Mouse (Mus musculus) heart, adult 18-20 months (tissue): Measurements from ENCODE around the gene Magel2. TPM values are rescaled to one million over a fixed set of nuclear protein-coding genes. Genes with fewer than 3 reads are reported as not detected.

Experiments
- DNase-seq, 2 experiments: peaks; one replicate each; pipeline ENCODE4 v3.0.0; 2021 to 2022; ENCODE audit warnings: mixed read lengths in 1 of 2
- long read RNA-seq, 2 experiments: library from polyadenylated mRNA; stranded (forward); transcript quantifications; one replicate each; pipeline ENCODE4 v2.0.0; 2021
- total RNA-seq, 2 experiments: library from RNA; stranded (reverse); gene quantifications; 2 replicates each; pipeline ENCODE4 v1.2.3; 2021

Magel2 gene
- total RNA-seq, result not detected
- long read RNA-seq, experiment 1, result 0 reads
- long read RNA-seq, experiment 2, result 0 reads

DNA sequence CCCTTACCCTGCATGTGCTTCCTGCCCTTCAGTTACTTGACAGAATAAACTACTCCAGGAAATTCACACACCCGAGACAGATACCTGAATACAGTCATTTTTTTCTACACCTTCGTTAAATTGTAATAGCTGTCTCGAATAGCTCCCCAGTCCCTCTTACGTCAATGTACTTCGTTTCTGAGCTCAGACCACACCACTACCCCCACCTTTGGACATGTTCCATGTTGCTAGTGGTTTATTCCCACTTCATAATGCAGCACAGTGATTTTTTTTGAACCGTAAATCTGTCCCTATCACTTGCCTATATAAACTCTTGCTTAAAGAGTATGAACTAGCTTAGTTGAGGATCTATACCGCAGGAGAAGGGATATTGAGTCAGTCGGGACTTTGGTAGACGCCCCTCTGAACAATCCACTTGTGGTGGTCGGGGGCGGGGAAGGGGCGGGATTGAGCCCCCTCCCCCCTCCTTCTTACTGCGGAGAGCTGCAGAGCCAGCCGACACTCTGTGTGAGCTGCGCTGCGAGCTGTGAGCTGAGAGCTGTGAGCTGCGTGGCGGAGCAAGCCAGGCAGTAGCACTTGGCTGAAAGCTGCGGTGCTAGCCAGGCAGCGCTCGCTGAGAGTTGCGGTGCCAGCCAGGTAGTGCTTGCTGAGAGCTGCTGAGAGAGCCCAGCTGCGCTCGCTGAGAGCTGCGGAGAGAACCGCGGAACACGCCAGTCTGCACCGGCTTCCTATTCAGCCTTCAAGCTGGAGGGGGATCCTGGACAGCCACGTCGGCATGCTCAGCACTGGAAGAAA lies at the start of gene Magel2:
Magel2 (plus strand) TSS at position 501 of the 795 bp plus-strand sequence.
- no peak for DNase-seq

DNA sequence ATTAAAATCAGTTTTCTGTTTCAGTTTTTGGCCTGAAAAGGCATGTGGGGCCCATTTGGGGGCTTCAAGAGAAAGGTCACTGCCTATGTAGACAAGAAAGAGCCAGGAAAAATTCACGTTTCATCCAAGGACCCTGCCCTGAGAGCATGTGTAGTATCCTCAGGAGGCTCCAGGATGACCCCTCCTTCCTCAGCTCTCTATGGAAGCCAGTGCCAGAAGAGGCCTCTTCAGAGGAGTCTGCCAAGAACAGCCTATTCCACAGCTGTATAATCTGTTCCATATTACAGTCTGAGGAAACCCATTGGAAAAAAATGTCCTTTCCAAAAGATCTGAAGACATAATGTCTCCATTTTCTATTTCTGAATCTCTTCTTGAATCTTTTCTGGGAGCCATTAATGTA lies 31.4 kb upstream of the Magel2 start:
- DNase-seq, result peak in 1 of 2 experiments; percentile 5

DNA sequence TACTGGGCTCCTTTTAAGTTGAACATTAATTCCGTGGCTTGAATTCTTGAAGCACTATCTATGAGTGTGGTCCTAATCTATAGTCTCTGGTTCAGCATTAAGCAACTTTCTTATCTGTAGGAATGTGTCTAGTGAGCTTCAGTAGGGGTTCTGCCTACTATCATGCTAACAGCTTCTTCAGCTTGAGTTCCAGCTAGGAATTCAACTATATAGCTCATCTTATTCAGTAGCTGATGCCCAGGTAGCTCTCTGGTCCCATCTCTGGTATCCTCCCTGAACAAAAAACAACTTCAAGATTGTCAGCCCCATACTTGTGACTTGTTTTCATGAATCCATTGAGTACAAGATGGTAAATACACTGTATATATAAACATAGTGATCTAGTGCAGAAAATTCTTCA lies 30.5 kb upstream of the Magel2 start, which contains the start of gene Ndn:
Ndn (plus strand) TSS at position 301 of the 400 bp plus-strand sequence.
- no peak for DNase-seq

DNA sequence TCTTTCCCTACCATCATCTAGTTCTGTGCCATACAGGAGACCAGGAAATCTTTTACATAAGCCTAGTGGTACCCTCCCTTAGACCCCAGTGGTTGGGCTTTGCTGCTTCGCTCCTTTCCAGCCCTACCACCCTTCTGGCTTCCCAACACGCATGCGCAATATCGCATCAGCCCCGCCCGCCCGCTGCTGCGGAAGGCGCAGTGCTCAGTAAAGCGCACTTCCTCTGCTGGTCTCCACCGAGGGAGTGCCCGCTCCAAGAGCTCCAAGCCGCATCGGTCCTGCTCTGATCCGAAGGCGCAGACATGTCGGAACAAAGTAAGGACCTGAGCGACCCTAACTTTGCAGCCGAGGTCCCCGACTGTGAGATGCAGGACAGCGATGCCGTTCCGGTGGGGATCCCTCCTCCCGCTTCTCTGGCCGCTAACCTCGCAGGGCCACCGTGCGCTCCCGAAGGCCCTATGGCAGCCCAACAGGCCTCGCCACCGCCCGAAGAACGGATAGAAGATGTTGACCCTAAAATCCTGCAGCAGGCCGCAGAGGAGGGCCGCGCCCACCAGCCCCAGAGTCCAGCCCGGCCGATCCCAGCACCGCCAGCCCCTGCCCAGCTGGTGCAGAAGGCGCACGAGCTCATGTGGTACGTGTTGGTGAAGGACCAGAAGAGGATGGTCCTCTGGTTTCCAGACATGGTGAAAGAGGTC lies 28.6 kb upstream of the Magel2 start:
- peak; percentile 74 to 76 for DNase-seq

DNA sequence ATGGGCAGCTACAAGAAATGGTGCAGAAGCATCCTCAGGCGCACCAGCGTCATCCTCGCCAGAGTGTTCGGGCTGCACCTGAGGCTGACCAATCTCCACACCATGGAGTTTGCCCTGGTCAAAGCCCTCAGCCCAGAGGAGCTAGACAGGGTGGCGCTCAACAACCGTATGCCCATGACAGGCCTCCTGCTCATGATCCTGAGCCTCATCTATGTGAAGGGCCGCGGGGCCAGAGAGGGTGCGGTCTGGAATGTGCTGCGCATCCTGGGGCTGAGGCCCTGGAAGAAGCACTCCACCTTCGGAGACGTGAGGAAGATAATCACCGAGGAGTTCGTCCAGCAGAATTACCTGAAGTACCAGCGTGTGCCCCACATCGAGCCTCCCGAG lies 28.0 kb upstream of the Magel2 start:
- peak in 1 of 2 experiments; percentile 1 for DNase-seq

DNA sequence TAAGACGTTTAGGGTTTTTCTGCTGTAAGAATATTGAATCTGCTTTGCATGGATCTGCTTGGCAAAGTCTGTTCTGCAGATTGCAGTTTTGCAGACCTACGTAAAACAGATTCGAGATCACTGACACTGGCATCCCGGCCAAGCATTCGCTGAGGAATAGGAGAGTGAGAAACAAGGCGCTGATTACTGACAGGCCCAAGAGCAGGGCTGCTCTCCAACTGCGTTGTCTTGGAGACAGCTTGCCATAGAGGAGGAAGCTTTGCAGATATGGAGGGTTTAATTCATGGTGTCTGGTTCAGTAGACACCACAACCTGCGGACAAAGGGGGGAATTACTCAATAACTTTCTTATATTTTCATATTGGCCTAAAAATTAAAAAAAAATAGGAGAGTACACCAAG lies 25.5 kb upstream of the Magel2 start:
- DNase-seq, result no peak

DNA sequence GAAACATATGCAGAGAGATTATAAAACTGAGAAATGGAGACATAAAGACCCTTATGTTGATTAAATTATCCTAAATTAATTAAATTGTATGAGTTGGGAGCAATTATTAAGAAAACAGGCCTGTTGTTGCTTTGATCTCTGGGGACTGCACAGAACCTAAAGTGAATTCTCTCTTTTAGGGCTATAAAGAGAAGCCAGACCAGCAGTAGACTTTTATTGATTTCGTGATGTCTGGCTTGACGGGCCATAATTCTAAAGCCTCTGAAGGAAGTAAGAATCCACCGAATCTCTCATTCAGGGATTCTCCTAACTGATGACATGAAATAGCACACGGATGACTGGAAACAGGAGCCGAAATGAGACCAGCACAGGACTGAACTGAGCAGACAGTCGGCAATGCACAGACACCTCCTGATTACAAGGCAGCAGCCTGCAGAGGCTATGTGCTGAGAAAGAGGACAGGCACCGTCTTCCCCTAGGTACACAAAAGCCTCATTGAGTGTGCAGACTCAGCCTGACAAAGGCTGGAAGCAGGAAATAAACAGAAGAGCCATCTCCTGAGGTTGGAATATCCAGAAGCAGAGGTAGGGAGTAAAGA lies 11.7 kb upstream of the Magel2 start:
- DNase-seq, result no peak

DNA sequence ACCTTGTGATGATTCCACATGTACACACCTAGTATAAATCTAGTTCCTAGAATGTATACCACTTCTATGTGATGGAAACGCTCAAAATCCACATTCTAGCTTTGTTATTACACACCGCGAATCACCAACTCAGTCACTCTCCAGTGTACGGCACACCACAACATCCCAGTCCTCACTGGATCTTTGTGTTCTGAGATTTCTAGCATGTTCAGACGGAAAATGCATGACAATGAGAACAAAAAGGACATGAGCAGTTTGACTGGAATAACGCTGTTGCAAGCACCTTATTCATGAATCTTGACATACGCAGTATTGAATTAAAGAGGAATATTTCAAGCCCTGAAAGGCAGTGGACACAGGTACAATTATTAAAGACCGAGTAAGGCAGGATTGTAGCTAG lies 10.1 kb upstream of the Magel2 start:
- DNase-seq, result no peak

DNA sequence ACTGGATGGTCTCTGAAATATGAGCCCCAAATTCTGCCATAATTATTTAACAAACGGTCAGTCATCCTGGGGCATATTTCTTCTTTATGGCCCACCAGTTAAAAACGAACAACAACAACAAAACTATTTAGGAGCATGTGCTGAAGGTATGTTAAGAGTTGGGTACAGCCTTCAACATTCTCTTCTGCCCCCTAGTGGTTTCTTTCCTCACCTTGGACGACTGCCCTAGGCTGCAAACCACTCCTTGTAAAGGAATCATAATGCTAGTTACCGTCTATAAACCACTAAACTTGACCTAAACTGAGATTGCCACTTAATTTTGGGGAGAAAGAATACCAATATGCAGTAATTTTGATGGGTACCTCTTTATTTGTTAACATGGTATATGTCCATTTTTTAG lies 1.2 kb upstream of the Magel2 start:
- peak in 1 of 2 experiments; percentile 13 for DNase-seq

DNA sequence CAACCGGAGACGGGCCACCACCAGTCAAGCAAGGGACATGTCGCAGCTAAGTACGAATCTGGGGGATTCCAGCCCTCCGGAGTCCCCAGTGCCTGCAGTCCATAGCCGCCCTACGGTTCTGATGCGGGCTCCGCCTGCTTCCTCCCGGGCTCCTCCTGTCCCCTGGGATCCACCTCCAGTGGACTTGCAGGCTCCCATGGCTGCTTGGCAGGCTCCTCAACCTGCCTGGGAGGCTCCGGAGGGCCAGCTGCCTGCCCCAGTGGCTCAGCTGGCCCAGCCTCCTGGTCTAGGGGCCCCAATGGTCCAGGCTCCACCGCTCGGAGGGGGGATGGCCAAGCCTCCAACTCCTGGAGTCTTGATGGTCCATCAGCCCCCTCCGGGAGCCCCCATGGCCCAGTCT lies 503 bp downstream of the Magel2 start:
- DNase-seq, result no peak

DNA sequence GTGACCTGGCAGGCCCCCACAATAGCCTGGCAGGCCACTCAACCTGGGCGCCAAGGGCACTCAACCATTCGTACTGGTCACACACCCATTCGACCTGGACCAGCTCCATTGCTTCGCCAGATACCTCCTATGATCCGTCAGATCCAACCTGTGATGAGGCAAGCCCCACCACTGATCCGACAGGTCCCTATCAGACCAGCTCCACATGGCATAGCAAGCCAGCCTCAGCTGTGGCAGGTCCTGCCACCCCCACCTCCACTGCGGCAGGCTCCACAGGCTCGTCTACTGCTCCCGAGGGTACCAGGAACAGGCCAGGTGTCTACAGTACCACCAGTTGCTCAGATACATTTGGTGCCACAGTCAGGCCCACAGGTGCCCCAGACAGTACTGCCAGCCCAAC lies 1.7 kb downstream of the Magel2 start:
- no peak for DNase-seq

DNA sequence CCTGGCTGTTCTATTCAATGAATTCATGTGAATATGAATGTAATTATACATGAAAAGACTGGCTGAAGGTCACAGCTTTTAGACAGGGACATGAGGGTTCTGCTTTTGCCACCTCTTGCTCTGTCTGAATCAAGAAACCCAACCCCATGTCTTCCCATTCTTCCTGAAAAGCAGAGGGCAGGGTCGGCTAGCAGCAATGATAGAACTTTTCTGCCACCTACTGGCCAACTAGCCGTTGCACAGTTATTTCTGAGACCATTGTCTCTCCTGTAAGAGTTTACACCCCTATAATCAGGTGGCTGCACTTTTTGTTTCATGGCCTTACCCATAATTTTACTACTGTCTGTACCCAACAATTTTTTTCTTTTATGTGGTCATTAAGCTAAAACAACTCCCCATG lies 5.6 kb downstream of the Magel2 start:
- DNase-seq, result peak; percentile 14 to 54

DNA sequence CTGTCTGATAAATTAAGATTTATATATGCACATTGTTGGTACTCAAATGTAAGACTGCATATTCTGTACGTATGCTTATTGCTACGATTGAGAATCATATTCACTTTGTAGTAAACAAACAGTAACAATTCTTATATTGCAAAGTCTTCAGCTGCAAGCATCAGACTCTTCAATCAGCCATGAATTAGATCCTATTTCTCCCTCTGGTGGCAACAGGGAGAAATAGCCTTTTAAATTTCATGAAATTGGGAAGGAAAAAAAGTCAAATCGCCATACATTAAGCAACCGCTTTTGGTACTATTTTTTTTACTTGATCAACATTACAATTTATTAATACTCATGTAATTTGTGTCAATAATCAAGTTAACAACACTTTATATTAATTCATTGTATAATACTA lies 11.5 kb downstream of the Magel2 start:
- DNase-seq, result no peak

DNA sequence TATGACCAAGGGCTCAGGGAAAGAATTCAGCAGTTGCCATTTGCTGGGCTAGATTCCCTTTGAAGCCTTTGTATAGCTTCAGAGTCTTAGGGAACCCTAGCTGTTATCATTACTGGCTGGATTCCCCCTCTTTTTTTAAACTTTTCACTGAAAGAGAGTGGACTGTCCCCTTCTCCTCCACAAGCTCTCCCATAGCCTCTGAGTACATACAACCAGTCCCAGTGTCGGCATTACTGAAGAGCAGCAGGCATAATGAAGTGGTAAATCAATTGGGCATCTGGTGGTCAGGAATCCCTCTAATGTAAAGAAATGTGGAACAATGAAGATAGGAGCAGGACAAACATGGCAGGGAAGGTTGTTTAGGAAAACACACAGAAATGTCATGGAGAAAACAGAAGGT lies 15.4 kb downstream of the Magel2 start:
- no peak for DNase-seq

DNA sequence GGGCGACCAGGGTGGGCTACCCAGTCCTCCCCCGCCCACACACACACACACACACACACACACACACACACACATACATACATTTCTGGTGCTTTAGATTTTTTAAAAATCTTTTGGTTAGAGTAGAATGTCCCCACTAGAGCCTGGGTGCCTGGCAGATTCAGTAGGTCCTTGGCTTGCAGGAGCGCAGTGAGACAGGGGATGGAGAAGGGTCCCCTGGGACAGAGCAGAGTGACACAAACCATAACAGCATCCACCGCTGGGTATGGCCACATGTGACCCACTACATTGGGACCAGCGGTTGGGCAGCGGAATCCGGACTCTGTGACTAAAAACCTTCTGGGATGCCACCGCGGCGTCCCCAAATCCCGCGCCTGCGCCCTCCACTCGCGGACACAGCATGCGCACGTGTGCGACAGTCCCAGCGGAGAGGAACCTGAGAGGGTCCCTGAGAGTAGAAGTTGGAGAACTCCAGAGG lies 29.8 kb downstream of the Magel2 start:
- no peak for DNase-seq

DNA sequence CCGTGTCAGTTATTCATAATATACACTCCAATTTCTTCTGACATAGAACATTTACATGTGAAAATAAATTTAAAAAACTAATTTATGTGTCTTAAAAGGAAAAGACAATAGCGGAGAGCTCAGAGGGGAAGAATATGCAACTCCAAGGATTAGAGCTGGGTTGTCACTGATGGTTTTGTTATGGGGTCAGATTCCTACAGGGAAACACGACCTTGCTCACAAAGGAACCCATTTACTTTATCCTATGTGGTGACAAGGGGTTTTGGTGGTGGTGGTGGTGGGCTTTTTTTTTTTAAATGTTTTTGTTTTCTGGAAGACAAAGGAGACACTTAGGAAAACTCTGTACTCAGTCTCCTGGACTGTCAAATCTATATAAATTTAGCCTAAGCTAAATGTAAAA lies 31.0 kb downstream of the Magel2 start:
- no peak for DNase-seq

DNA sequence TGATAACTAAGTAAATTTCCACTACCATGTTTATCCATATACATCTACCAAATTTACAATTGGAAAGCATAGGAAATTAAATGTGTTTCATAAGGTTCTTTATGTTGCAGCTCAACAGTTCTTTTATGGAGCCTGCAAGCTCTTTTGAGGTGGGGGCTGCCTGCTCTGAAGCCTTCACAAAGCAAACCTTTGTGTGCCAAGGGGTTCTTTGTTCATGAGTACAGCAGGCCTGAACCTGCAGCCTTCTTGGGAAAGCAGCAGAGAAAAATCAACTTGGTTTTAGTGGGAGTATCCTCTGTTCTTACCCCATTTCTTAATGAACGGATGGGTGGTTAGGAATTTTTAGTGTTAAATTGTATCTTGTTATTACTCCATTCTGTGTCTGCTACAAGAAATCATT lies 38.4 kb downstream of the Magel2 start:
- no peak for DNase-seq

DNA sequence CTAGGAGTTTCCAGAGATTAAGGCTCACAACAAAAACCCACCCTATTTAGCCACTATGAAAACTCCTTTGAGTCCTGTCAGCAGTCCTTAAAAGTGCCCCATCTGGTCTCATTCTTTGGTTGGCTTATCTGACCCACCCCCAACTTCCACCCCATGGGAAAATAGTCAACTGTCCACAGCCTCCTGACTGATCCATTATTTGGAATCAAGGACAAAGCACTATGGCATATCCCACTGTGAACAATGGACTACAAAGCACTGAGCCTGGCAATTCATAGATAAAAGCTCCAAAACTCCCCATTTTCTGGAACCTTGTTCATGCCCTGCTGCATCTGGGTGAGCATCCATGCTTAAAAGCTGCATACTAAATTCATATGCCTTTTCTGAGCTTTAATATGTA lies 39.4 kb downstream of the Magel2 start:
- no peak for DNase-seq

DNA sequence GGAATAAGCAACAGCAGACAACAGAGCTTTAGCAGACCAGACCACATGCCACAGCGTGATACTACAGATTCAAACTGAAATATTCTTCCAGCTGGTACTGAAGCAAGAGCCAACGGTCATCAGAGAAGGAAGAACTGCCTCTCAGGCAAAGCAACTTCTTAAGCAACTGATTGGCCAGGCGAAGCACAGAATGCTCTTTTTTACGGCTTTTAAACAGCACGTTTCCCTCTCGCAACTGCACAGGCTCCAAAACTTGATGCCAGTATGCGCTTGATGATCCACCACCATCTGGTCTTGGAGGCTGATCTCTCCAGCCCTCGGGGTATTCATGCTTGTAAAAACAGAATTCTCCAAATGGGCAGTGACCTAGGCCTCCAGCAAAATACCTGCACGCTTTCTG lies 41.5 kb downstream of the Magel2 start:
- DNase-seq, result no peak

DNA sequence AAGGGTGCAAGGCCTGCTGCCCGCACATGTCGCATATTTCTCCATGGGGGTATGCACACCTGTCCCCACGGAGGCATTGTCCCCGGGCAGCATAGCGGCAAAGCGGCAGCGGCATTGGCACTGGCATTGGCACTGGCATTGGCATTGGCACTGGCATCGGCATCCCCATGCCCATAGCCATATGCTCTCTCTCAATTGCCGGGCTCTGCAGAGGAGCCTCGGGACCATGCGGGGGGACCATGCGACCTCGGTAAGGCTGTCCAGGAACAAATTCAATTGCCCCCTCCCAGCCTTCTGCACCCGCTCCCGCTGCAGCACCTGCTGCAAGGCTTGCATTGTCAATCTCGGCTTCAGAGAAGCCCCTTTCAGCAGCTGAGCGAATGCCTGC lies 42.3 kb downstream of the Magel2 start:
- DNase-seq, result no peak

DNA sequence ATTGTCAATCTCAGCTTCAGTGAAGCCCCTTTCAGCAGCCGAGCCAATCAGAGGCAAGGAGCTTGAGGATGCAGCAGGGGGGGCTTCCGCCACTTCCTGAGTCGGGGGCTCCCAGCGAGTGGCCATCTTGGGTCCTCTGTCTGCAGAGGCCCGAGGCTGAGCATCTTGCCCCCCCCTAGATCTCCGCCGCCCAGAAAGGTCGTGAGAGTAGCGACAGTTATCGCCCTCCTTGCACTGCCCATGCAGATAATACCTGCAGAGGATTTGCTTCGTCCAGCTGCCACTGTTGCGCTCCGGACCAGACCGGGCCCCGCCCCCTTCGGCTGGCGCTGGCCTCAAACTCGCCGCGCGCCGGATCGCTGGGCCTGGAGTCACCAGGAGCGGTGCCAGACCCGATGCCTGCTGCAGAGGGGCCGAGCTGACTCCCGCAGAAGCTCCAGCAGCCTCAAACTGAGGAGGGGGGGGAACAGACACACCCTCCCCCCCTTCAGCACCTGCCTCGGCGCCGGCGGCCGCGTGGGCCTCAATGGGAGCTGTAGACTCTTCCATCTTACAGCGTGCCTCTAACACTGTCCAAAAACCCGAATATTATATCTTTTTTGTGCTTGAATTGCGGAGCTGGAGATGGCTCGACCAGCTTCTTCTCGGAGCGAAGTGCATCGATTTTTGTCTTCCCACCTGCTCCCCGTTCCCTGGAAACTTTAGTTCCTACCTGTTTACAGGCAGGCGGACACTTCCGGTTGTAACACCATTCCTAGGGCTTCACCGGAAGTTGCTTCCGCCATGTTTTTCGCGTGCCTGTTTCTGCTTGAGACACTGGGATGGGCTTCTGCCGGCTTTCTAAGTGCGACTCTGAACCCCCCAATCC lies 42.9 kb downstream of the Magel2 start, which contains the start of gene Mkrn3:
Mkrn3 (minus strand) TSS at position 647 of the 868 bp plus-strand sequence.
- DNase-seq, result peak; percentile 72 to 84

DNA sequence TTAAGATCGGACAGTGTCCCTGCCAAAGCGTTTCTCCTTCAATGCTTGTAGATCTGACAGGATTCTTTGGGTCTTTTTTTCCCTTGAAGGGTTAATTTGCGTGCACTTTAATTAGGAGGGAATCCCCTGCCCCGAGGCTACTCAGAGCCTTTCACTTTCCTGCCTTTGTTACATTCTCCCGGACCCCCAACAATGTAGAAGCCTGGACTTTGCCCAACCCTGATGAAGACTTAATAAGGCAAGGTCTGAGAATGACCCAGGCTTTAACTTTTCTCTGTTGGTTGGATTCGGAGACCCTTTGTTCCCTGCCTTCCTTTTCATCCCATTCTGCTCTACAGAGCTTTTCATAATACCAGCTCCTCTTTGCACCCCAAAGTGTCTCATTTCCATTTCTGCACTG lies 43.8 kb downstream of the Magel2 start:
- no peak for DNase-seq
